Mouse (Mus musculus): ENCODE results near the gene Kirrel3.

Gene Kirrel3

DNA sequence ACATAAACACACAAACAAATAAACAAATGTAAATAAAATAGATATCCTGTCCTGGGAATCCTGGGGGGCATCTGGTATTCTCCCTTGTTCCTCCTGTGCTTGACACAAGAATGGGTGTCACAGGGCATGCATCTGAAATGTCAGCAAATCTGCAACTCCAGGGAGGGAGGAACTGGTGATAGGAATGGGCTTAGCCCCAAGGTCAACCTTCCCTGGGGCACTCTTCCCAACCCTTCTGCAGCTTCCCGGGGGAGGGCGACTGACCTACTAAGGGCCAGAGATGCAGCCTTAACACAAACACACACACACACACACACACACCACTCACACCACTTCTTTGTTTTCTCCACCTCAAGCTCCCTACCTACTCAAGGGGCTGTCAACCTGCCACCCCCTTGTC is 509.4 kb downstream of the Kirrel3 start:
- DNase-seq, result no peak

DNA sequence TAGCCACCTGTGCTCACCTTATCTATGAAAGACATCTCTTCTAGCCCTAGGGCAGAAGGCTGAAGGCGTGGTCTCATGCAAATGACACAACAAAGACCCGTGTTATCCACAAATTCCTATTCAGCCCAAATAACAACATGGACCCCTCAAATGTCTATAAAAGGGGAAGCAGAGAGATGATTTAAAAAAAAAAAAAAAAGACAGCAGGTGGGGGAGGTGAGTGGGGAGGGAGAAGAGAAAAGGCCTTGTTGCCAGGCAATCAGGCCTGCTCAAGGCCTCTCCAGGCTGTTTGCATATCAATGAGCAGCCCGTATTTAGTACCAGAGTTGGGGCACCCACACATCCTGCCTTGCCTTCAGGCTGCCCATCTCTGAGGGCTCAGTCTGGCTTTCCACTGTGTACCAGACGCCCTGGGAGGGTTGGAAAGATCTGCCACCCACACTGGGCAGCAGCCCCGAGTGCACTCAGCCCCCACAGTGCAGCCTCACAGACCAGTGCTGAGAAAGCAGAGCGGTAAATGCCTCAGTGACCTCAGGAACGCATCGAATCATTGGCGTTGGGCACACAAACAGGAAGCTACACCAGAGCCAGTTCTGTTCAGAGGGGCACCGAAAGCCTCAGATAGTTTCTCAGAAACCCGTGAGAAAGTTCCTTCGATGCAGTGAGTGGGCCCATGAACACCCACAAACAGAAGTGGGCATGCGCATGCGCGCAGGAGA is 510.1 kb downstream of the Kirrel3 start:
- no peak for DNase-seq

DNA sequence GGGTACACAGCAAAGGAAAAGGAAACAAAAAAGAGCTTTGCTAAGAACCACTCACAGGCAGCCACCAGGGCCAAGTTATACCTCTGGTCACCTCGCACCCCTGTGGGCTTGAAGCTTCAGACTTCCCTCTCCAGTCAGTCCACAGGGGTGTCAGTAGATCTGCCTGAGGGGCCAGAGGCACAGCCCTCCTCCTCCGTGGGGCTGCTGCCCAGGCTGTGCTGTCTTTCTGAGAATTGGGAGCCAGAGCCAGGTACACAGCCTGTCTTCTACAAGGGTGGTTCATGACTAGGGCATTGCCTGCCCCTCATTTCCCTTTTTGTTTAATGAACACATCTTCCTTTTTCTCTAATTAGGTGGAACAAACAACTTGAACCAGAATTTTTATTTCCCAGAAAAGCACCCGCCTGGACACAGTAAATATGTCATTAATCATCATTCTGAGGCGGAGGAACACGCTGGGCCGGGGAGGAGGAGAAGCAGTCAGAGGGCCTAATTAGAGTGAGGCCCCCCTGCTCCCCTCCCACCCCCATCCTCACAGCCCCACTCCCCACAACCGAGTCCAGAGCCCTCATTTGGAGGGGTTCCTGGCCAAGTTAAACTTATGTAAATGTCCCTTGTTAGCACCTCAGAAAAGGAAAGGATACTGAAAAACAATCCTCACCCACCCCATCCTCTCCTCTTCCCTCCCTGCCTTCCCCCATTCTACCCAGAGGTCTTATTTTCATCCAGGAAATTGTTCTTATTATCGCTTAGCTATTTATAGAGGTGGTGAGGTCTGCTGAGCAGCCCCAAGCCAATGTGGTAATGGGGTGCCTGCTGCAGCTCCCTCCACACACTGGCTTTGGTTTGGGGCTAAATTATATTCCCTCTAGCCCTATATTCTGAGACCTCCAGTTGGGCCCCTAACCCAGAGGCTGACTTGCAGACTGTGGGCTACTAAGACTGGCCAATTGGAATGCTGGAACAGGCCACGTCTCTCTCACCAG is 512.5 kb downstream of the Kirrel3 start:
- no peak for DNase-seq

DNA sequence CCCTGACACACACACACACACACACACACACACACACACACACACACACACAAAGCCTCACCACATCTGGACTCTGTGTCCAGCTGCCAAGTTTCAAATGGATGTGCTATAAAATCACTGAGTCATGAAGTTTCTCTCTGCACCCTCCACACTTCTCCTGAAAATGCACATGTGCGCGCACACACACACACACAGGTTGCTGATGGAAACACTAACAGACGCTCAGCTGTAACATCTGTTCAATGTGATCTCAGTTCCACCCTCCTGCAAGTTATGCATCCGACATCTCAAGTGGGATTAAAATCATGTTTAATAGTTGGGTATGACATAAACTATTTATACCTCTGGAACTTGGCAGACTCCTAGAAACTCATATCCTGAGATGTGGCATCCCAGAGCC is 518.4 kb downstream of the Kirrel3 start:
- no peak for DNase-seq

DNA sequence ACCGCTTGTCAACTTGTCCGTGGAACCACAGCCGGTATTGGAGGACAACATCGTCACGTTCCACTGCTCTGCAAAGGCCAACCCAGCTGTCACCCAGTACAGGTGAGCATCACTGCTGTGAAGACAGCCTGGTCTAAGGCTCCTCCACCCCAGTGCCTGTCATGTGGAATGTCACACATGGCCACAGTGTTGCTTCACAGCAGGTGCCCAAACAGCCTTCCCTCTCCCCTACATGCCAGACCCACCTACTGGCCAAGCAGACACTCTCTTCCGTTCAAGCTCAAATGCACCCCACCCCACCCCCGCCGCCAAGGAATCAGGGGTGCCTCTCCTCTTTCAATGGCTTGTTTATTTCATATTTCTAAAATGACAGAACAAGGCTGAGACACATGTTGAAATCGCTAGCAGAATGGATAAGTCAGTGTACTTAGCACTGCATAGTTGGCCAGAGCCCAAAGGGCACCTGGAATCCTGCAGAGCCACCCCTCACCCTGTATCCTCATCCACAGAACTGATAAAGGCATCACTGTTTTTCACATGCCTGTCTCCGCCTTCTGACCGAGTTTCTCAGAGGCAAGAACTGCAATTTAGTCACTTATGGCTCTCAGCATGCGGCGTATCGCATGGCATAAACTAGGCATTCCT is 522.1 kb downstream of the Kirrel3 start:
- no peak for DNase-seq

DNA sequence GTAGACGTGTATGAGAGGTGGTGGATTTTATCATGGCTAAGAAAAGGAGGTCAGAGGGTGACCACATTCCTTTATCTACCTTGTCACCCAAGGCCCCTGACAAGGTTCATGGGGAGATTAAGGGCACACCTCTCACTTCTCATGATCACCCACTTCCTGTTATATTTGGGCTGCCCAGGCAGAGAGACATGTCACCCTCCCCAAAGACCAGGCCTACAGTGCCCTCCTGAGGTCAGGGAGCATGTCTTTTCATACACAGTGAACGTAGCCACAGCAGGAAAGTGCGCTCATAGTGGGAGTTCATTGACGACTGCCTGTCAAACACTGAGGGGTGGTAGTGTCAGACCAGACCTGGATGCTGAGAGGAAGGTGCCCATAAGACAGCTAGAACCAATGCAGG is 531.1 kb downstream of the Kirrel3 start:
- DNase-seq, result peak; percentile 62

DNA sequence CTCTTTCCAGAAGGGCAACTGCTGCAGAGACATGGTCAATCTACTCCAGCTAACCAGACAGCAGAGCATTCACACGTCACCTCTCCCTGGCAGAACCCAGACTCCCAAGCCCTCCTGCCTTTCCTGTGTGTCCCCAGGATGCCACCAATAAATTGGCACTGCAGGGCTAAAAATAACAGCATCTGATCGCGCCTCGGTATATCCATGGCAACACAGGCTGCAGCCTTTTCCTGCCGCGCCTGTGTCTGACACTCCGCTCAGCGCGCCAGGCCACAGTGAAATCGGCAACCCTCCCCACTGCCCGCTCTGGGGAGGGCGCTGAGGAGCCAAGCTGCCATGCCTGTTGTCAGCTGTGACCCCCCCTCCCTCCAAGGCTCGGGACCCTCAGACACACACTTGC is 531.9 kb downstream of the Kirrel3 start:
- DNase-seq, result peak; percentile 39

DNA sequence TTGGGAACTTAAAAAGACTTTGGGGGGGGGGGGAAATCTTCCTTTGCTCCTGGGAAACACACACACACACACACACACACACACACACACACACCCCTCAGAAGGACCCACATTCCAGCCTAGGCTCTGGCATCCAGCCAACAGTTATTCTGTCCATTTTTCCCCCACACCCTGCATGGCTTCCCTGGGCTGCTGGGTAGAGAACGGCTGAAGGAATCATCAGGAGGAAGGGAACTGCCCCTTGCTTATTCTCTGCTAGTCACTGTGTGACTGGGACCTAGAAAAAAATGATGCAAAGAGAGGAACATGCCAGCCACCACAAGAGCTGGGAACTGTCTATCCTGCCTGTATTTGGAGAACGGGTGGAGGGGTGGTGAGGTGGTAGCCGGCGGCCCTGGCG is 532.4 kb downstream of the Kirrel3 start:
- DNase-seq, result peak; percentile 26

DNA sequence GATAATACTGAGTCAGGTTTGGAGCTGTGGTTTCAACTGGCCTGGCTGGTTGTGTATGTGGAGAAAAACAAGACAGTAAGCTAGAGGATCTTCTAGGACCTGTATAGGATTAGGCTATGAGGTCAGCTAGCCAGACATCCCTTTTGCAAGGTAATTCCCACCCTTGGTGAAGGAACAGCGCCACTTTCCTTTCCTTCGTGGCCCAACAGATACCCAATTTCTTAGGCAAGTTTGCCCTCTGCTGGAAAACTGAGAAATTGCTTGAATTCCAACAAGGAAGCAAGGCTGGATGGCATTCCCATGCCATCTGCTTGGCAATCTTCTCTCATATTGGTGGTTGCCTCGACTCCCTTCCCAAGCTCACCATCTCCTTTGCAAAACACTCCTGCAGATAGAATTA is 533.7 kb downstream of the Kirrel3 start:
- DNase-seq, result peak; percentile 78

DNA sequence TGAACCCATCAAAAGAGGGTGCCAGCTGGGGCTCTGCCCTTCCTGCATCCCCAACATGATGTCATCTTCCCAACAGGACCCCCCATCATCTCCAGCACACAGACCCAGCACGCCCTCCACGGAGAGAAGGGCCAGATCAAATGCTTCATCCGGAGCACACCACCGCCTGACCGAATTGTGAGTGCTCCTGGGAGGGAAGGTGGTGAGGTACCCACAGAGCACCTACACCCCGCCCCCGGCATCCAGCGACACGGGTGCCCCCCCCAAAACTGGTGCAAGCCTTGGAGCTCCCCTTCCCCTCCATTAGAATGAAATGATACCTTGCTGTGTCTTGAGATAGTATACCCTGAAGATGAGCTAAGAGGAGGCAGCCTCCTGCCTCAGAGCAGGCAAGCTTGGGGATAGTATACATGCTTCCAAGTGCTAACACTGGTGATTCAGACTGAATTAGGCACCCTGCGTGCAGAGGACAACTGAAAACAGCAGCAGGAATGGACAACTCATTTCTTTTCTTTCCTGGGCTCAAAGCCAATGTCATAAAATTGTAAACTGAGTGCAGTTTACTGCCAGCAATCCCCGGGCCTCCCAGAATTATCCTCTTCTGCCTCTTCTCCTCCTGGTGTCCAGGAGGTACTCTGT is 534.4 kb downstream of the Kirrel3 start:
- DNase-seq, result no peak

DNA sequence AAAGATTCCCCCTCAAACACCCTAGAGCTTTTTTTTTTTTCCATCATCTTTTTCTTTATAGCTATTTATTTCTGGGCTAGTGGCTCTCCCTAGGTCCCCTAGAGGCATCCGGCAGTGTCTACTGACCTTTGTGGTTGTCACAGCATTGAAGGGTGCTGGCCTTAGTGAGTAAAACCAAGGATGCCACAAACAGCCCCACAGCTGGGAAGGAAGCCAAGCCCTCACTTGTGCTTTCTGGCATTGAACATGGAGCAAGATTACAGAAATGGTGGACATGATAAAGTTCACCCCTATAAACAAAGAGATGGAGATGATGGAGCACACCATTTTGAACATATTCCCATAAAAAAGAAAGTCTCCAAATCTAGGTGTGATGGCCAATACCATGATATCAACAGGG is 536.0 kb downstream of the Kirrel3 start:
- no peak for DNase-seq

DNA sequence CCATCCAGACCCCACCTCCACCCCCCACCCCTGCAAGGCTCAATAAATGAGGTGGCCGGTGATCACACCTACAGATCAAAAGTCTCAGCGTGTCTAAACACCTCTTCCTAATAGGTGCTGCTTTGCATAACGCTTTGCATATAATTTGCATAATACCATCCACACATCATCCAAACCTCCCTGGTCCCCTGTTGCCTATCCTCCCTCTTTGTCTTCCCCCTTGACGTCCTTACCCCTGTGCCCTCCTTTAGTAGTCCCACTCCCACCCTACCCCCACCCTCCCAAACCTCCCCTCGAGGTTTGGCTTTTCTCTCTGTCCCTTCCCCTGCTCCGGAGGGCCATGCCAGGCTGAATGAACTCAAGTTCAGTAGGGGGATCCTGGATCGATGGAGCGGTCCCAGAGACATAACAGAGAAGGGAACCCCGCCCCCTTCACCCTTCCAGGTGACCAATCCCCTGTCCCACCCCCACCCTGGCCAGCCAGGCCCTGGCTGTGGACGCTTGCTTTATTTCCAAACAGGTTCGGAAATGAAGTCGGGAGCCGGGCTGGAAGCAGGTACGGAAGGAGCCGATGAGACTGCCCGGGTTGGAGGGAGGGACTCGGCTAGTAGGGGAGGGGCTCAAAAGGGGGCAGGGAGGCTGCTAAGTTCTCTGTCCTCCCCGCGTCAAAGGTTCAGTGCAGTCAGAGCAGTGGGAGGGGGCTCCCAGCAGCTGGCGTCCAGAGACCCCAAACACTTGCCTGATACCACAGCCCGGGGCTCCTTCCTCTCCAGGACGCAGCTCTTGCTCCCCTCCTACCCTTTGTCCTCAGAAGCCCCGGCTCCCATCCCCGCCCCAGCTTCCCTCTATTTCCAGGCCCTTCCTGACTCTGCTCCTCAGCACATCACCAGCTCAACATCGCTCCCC is 539.1 kb downstream of the Kirrel3 start:
- DNase-seq, result no peak

DNA sequence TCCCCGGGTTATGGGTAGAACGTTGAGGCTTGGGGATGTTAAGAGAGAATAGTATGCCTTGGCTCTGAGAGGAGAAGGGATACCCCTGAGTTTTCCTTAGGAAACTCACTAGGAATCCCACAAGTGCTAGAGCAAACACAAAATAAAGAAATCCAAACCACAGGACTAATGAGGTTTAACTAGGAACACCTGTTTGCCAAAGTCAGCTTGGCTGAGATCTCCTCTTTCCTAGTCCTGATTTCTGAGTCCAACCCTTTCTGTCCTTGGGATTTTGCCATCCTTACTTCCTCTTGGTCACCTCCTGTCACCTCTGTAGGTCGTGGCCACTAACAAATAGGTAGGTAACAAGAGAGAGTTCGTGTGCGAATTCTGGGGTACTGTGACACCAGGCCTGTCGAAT is 540.6 kb downstream of the Kirrel3 start:
- no peak for DNase-seq

DNA sequence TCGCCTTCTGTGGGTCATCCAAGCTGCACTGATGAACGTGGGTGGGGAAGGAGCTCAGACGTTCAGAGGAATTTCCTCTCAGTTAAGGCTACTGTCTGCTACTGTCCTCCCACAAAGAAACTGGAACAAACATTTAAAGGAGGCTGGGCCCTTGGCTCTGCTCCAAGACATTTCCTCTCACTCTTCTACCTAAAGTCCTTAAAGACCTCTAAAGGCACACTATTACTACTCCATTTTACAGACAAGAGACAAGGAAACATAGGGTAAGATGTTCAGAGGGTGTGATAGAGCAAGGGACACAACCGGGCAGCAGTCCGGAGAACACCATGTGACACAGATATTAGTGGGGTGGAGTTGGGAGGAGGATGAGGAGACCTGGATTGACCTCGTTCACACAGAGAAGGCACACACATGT is 541.2 kb downstream of the Kirrel3 start:
- peak; percentile 32 for DNase-seq

DNA sequence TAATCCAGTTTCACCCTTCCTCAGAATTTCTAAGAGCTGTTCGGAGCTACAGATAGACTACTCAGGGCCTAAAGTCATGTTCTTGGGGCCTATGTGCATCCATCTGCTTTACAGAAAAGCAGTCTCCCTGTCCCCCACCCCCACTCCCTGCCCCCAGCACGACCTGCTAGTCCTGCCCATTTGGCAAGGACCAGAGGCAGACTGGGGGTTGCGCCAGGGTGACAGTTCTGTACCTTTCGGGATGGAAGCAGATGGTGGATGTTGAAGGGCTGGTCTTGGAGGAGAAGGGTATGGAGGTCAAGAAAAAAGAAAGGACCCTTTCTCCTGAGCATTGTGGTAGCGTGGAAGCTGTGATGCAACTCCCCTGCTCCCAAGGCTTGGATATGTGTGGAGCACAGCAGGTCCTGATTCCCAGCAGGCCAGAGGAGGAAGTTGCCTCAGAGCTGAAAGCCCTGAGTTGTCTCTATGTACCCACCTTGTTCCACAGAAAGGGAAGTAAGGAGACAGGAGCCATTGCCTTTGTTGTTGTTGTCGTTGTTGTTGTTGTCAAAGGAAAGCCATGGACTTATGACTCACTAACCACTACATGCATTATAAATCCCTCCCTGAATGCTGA is 541.8 kb downstream of the Kirrel3 start:
- no peak for DNase-seq

DNA sequence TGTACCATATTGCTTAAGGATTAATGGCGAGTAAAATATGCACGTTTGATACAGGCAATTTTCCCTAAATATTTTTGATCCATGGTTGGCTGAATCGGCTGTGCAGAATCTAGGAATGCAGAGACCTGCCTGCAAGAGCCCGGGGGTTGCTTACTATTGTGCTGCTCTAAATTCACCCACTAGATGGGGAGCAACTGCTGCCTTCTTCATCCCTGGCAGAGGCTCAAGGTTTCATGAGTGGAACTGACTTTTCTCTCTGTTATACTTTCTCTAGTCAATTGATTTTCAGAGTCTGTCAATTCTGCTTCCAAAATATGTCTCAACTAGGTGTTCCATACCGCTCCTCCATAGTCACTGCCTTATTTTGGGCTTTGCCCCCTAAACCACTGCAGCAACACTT is 545.1 kb downstream of the Kirrel3 start:
- DNase-seq, result peak; percentile 79

DNA sequence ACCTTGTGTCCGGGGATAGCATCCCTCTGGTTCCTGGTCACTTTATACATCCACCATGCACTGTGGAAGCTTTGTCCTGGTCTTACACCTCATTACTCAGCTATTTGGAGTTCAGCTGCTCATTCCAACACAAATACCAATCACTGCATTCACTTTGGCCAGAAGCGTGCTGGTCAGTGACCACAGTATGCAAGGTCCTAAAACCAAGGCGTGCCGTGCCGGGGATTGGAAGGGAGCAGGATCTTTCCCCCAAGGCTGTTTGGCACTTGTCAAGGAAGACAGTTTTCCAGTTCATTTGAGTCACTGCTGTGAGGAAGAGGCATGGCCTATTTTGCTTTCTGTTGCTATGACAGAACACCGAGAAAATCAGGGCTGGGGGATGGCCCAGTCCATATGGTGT is 546.8 kb downstream of the Kirrel3 start:
- DNase-seq, result peak; percentile 49

DNA sequence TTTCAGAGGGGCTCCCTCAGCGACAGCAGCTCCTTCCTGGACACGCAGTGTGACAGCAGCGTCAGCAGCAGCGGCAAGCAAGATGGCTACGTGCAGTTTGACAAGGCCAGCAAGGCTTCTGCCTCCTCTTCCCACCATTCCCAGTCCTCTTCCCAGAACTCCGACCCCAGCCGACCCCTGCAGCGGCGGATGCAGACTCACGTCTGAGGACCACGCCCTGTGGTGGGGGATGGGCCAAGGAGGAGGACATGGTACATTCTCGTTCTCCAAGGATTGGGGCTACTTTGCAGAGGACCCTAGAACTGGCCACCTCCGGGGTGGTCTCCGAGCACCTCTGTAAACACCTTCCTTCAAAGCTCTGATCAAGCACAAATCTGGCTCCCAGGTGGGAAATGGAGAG is 549.4 kb downstream of the Kirrel3 start:
- peak; percentile 41 for DNase-seq

DNA sequence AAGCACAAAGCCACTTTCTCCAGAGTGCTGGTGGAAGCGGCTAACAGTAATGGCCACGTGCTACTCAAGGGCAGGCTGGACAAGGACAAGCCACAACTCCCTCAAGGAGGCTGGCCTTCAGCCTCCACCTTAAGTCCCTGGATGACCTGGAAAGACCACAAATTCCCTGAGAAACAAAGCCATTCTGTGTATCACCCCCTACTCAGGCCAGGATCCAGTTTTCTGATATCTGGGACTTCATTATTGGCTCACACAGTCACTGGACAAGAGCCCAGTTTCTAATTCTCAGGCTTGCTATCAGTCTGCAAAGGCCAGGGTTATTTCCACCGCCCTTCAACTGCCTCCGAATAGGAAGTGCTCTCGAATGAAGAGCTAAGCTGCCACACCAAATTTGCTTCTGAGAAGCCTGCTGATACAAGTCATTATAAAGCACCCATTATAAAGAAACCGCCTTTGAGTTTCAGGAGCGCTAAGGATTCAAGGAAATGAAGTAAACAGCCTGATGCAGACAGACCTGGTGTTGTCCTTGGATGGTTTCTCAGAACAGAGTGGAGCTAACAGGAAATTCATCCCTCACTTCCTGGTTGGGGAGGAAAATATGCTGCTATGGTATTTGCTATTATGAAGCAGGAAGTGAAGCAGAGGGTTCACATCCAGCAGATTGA is 553.4 kb downstream of the Kirrel3 start:
- DNase-seq, result peak; percentile 71

DNA sequence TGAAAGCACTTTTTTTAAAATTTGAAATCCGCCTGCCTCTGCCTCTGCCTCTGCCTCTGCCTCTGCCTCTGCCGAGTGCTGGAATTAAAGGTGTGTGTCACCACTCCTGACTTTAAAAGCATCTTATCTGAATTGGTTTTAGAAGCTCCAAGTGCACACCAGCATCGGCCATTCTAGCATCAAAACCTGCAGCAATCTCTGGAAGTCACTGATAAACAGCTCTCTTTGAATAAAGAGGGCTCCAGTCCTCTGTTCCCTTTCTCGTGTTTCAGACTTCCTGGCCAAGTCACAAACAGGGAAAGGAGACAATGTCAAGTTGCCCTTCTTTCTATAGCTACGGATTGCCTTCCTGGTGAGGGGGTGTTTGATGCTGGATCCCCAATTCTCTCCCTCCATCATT is 554.2 kb downstream of the Kirrel3 start:
- no peak for DNase-seq

DNA sequence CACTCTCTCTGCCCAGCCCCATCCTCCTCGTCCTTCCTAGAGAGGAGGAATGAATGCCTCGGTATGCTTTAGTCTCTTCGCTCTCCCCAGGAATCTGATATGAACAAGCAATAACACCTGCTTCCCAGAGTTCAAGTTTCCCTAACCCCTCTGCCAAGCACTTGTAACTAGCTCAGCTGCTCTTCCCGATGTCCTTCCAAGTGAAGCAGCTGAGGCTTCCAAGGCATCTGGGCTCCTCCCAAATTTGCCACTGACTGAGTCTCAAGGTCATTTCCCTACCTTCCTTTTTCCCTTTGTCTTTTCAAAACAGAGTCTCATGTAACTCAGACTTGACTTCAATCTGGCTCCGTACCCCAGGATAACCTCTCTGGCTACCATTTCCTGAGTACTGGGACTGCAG is 555.8 kb downstream of the Kirrel3 start:
- DNase-seq, result no peak

All from lung, postnatal 10 days (tissue).